Mouse (Mus musculus) kidney, postnatal 0 days (tissue): ENCODE measurements around the gene Dmbt1. TPM values are rescaled to one million over a fixed set of nuclear protein-coding genes. Genes with fewer than 3 reads are reported as not detected.
A peak's percentile ranks its signal among the peaks of the same experiment; 100 is the strongest.

Experiments used
- ATAC-seq: fragments of 200-750 bp; cut with Nextera tagmentation; replicated peaks from 2 replicates; pipeline ENCODE4 v1.8.0; 2017; ENCODE audit warnings: low read depth, moderate number of reproducible peaks, moderate TSS enrichment, moderate library complexity; ENCODE audit not compliant: low FRiP score
- DNase-seq: peaks from one replicate; pipeline ENCODE4 v3.0.0-alpha.2; 2016; ENCODE audit warnings: low spot score
- H3K27ac ChIP-seq: fragments of 300-500 bp; sonication (generic); 2 replicates; pipeline ENCODE4 v1.5.1; 2014; ENCODE audit warnings: mild to moderate bottlenecking
- H3K27me3 ChIP-seq: fragments of 300-500 bp; sonication (generic); 2 replicates; pipeline ENCODE4 v1.6.1; 2014; ENCODE audit warnings: low read length, mixed read lengths; ENCODE audit not compliant: insufficient read depth
- H3K36me3 ChIP-seq: fragments of 300-500 bp; sonication (generic); 2 replicates; pipeline ENCODE4 v1.6.1; 2014; ENCODE audit warnings: low read length, mixed read lengths; ENCODE audit not compliant: insufficient read depth
- H3K4me1 ChIP-seq: fragments of 300-500 bp; sonication (generic); replicated peaks from 2 replicates; pipeline ENCODE4 v1.6.1; 2014; ENCODE audit warnings: antibody characterized with exemption, low read length, mixed read lengths; ENCODE audit not compliant: insufficient read depth
- H3K4me2 ChIP-seq: fragments of 300-500 bp; sonication (generic); 2 replicates; pipeline ENCODE4 v1.6.1; 2014; ENCODE audit warnings: mild to moderate bottlenecking, low read length, moderate library complexity, mixed read lengths
- H3K4me3 ChIP-seq: fragments of 300-500 bp; sonication (generic); replicated peaks from 2 replicates; pipeline ENCODE4 v1.5.1; 2014; ENCODE audit warnings: low read depth, low read length
- H3K9ac ChIP-seq: fragments of 300-500 bp; sonication (generic); 2 replicates; pipeline ENCODE4 v1.6.1; 2014; ENCODE audit warnings: low read depth, low read length
- H3K9me3 ChIP-seq: fragments of 300-500 bp; sonication (generic); replicated peaks from 2 replicates; pipeline ENCODE4 v1.6.1; 2016; ENCODE audit warnings: low read length, inconsistent platforms, mixed read lengths
- CTCF ChIP-seq: IDR thresholded peaks from 2 replicates; pipeline ENCODE4 v1.5.1; 2016; ENCODE audit warnings: antibody characterized with exemption, low read depth, mild to moderate bottlenecking, moderate library complexity
- WGBS: fragments of 180-500 bp; shearing (Covaris S2); extraction: QIAGEN DNeasy Blood & Tissue Kit; methylation state at CpG from one replicate; pipeline ENCODE4 v1.1.7; 2014; 5-methylcytosine and 5-hydroxymethylcytosine counted together
- polyA plus RNA-seq: library from polyadenylated mRNA; unstranded; fragments of >200 nt; fragmentation: Nextera tagmentation; extraction: Ambion mirVana; gene quantifications from 2 replicates; pipeline ENCODE4 v1.2.1, GENCODE M21; 2015

The Dmbt1 gene
- polyA plus RNA-seq, 1 experiment from 2014 or later, result not detected

- WGBS, result 66% methylated on average over 3 of the region's 3 CpGs
- no peak overlapping the region for H3K9ac ChIP-seq
- no peak overlapping the region for H3K4me3 ChIP-seq
- ATAC-seq (no peak), DNase-seq (no peak)
- H3K27me3 ChIP-seq, result no peaks in the 10 kb centered on the region
- no peaks in the 10 kb centered on the region for H3K4me1 ChIP-seq
- no peak for TF ChIP-seq CTCF
- no peak overlapping the region for H3K27ac ChIP-seq
- H3K4me2 ChIP-seq, result no peak overlapping the region
- no peaks in the 10 kb centered on the region for H3K36me3 ChIP-seq
- H3K9me3 ChIP-seq, result no peaks in the 10 kb centered on the region
Observed at GRCm38 (mm10) chr7:130989371-130989770, 42.5 kb upstream of the Dmbt1 start.

- Histone ChIP-seq H3K27ac (no peak overlapping the region), H3K36me3 (no peaks in the 10 kb centered on the region), H3K9me3 (no peaks in the 10 kb centered on the region), H3K4me3 (no peak overlapping the region), H3K4me2 (no peak overlapping the region), H3K9ac (no peak overlapping the region), H3K27me3 (no peaks in the 10 kb centered on the region), H3K4me1 (no peaks in the 10 kb centered on the region)
- ATAC-seq (no peak), DNase-seq (no peak)
- 73% methylated on average over 13 of the region's 13 CpGs for WGBS
- no peak for TF ChIP-seq CTCF
Observed at GRCm38 (mm10) chr7:130991174-130991789, 40.6 kb upstream of the Dmbt1 start.

- Histone ChIP-seq H3K4me3 (no peak overlapping the region), H3K27me3 (no peaks in the 10 kb centered on the region), H3K9me3 (no peaks in the 10 kb centered on the region), H3K36me3 (no peaks in the 10 kb centered on the region), H3K4me2 (no peak overlapping the region), H3K9ac (no peak overlapping the region), H3K4me1 (no peaks in the 10 kb centered on the region), H3K27ac (no peak overlapping the region)
- peak; percentile 79 for TF ChIP-seq CTCF
- ATAC-seq (no peak), DNase-seq (peak; percentile 46)
- WGBS, result 58% methylated on average over 8 of the region's 8 CpGs
Observed at GRCm38 (mm10) chr7:130993907-130994306, 37.9 kb upstream of the Dmbt1 start.

GRCm38 (mm10) chr7:131001976-131002726 is 29.7 kb upstream of the Dmbt1 start:
- no peaks in the 10 kb centered on the region for H3K4me1 ChIP-seq
- no peak for ATAC-seq
- no peaks in the 10 kb centered on the region for H3K27me3 ChIP-seq
- no peak overlapping the region for H3K4me2 ChIP-seq
- no peak overlapping the region for H3K4me3 ChIP-seq
- H3K9me3 ChIP-seq, result no peaks in the 10 kb centered on the region; the same call in 1 of the 2 replicates
- no peak overlapping the region for H3K27ac ChIP-seq
- H3K9ac ChIP-seq, result no peak overlapping the region
- H3K36me3 ChIP-seq, result no peaks in the 10 kb centered on the region
- 76% methylated on average over 12 of the region's 12 CpGs for WGBS
- no peak for TF ChIP-seq CTCF
- DNase-seq, result no peak

GRCm38 (mm10) chr7:131004071-131004470 is 27.8 kb upstream of the Dmbt1 start:
- H3K36me3 ChIP-seq, result no peaks in the 10 kb centered on the region

GRCm38 (mm10) chr7:131007221-131007620 is 24.6 kb upstream of the Dmbt1 start:
- no peak for DNase-seq
- 93% methylated on average over 2 of the region's 2 CpGs for WGBS
- Histone ChIP-seq H3K4me2 (no peak overlapping the region), H3K9ac (no peak overlapping the region), H3K36me3 (no peaks in the 10 kb centered on the region), H3K27ac (no peak overlapping the region), H3K4me3 (no peak overlapping the region), H3K4me1 (no peaks in the 10 kb centered on the region), H3K9me3 (no peaks in the 10 kb centered on the region; the same call in 1 of the 2 replicates), H3K27me3 (no peaks in the 10 kb centered on the region)
- TF ChIP-seq CTCF, result no peak
- ATAC-seq, result no peak

More at GRCm38 (mm10) chr7:131004071-131004470, 27.8 kb upstream of the Dmbt1 start:
- Histone ChIP-seq H3K4me2 (no peak overlapping the region), H3K4me3 (no peak overlapping the region), H3K4me1 (no peaks in the 10 kb centered on the region), H3K27me3 (no peaks in the 10 kb centered on the region), H3K9me3 (no peaks in the 10 kb centered on the region; the same call in 1 of the 2 replicates), H3K9ac (no peak overlapping the region), H3K27ac (no peak overlapping the region)
- WGBS, result 94% methylated on average over 5 of the region's 5 CpGs
- no peak for DNase-seq
- ATAC-seq, result no peak
- no peak for TF ChIP-seq CTCF
